Mouse (Mus musculus): Measurements from ENCODE around the gene Mrtfb.

DNA sequence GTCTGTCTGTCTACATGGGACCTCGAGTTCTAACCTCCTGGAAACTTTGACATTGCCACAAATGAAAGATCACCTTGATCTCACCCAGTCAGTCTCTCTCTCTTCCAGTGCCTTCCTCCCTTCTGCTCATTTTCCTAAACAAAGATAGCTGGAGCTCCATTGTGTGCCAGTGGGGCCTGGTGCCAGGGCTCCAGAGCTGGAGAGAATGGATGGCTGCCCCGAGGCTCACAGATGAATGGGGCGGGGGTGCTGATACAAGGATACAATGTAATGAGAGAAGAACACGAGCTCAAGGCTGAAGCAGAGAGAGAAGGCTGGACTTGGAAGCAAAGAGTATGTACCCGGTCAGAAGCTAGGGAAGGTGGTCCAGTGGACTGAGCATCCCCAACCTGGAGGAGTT lies 189.2 kb downstream of the Mrtfb start:
- TF ChIP-seq POLR2A (IDR thresholded peaks at IDR 0.05; ENCODE audit: control insufficient read depth, low read depth, low read length) (no peak), CTCF (IDR thresholded peaks at IDR 0.05; ENCODE audit: control insufficient read depth, insufficient read depth, insufficient replicate concordance, low read depth, low read length) (no peak)
